Mouse (Mus musculus): Measurements from ENCODE around the gene Lias.

The Lias gene

DNA sequence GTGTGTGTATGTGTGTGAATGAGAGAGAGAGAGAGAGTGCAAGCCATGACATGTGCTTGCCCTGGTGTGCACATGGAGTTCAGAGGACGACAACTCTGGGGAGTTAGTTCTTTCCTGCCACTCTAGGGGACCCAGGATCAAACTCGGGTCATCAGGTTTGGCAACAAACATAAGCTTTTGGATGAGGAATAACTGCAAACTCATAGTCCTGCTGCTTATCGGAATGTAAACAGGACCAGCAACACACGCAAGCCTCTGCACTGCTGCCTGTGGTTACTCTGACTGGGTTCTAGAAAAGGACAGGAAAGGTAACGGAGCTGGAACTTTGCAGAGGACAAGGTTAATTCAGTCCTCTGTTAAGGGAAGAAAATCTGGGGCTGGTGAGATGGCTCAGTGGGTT, 34.0 kb downstream of the Lias start:
- DNase-seq (ENCODE audit: low spot score) = no peak

DNA sequence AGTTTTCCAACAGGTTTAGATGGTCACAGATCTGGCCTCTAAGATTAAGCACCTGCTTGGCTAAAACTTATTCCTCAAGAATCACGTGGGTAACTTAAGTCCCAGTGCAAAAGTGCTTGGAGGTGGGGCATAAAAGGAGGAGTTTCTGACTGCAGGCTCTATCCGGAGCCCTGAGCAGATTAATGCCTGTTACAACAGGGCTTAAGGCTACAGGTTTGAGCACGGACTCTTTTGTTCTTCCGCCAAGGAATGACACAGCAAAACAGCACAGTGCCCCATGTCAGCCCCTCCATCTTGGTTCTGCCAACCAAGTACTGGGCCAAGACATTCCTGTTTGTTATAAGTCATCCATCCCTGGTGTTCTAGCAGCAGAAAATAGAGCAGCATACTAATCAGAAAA, 37.0 kb downstream of the Lias start:
- DNase-seq (ENCODE audit: low spot score) = no peak

DNA sequence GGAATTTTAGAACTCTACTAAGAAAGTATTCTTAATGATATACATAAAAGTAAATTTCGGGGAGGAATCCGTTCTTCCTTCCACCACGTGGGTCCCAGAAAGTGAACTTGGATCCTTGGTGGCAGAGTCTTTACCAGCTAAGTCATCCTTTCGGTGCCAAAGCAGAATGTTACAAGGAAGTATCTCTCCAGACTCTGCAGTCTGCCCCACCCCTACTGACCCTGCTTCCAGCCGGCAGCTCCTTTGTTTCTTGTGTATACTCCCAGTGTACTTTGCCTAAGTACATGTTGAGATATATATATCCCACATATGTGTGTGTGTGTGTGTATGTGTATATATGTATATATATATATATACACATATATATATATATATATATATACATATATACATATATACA, 38.1 kb downstream of the Lias start:
- no peak for DNase-seq (ENCODE audit: low spot score)

DNA sequence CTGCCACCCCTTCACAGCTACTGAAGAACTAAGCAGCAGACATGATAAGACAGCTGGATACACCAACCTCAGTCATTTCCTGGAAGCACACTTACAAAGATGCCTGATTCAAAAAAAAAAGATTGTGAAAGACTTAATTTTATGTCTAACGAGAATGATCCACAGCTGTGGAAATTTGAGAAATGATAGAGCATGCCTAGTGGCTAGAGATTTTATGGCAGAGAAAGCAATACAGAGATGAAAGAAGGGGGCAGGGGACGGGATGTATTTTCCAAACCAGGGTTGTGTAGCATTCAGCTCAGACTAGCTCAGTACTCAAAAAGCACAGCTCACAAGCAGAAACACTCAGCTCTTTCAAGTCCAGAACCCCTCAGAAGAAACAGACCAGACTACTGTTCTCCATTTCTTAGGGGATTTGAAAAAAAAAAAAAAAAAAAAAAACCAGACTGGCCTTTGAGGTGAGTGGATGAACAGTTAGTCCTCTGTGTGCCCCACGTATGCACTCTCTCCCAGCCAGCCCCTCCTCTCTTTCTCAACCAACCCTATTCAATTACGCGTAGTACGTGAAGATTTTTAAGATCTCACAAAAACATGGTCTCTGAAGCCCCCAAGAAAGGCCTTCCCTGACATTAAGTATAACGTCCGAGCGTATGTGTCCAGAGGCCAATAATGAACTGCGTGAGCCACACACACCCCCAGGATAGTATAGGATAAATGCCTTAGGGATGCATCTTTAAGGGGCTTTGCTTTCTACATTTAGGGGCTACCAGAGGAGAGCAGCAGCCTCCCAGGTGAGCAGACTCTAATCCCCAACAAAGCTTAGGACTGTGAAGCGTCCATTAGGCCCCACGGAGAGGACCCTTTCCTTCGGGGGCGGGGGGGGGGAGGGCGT, 43.4 kb downstream of the Lias start:
- DNase-seq (ENCODE audit: low spot score) = no peak

DNA sequence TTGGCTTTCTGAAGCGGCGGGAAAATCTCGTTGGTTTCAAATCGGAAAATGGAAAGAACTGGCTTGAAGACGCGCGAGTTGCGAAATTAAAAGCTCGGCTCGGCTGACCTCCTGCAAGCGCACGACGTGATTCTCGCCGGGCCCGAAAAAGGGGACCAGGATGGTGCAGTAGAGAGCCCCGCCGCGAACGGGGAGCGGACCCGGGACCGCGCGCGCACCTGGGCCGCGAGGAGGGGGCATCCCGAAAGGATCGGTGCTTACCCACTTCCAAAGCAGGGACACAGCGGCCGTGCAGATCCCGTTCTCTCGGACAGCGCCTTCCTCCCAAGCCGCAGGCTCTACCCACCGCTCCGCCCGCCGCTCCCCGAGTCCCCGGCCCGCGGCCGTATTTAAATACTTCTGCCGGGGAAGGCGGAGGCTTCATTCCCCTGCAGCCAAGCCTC, 44.1 kb downstream of the Lias start:
- no peak for DNase-seq (ENCODE audit: low spot score)

DNA sequence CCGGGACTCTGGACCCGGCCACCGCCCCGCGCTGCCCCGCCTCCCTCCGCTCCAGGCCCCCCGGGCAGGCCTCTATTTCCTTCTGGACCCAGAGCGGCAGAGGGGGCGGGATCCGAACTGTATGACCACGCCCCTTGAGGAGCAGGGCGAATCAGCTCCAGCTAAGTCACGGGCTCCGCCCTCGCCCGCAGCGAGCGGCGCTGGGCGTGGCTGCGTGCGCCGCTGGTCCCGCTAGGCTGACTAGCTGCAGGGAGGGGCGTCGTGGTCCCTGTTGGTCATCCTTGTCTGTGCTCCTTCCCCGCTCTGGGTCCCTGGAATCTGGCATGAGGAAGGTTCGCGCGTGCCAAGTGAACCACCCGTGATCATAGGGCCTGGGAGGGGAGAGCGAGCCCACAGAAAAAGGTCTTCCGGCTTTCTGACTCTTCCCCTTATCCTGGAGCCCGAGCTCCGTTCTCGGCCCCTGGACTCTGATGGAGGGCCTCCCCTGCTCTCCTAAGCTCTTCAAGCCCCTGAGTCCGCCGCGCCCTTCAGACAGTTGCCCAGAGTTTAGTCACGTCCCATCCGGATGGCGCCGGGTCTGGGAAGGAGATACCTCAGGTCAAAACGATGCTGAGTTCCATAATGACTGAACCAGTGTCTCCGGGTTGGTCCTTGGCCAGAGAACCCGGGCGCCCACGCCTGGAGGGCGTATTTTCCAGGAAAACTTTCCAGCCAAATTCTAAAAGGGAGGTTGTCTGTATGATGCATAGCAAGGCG, 44.7 kb downstream of the Lias start, which contains the start of gene Ugdh:
Gene Ugdh (minus strand): TSS at position 144 of the 756 bp plus-strand sequence.
- peak; percentile 100 for DNase-seq (ENCODE audit: low spot score)

DNA sequence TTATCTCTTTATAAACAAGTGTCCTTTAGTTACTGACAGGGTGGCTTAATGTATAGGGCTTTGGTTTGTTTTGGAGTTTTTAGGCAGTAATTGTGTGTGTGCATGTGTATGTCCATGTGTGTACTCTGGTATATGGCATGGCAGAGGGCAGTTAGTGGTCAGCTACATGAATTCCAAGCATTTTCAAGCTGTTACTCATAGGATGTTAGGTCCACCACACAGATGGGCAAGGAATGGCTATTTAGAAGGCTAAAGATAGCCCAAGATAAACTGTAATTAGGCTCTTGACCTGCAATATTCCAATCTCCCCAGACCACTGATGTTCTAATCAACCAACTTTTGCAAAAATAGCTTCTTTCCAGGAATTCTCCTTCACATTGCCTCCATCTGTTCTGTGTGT, 46.7 kb downstream of the Lias start:
- no peak for DNase-seq (ENCODE audit: low spot score)

DNA sequence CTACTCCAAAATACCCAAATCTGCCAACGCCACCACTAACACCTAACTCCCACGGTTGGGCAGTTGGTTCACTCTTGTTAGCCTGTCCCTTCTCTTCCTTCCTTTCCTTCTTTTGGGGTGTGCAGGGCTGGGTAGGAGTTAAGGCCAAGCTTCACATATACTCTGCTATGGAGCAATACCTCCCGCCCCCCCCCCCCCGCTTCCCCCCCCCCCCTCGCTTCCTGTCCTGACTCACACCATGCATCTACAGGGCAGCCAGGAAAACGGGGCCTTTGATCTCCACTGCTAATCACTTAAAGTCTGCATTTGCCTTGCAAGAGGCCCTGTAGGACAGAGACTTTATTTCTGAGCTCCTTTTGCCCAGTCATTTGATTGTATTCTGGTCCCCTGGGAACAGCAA, 53.7 kb downstream of the Lias start:
- no peak for DNase-seq (ENCODE audit: low spot score)

DNA sequence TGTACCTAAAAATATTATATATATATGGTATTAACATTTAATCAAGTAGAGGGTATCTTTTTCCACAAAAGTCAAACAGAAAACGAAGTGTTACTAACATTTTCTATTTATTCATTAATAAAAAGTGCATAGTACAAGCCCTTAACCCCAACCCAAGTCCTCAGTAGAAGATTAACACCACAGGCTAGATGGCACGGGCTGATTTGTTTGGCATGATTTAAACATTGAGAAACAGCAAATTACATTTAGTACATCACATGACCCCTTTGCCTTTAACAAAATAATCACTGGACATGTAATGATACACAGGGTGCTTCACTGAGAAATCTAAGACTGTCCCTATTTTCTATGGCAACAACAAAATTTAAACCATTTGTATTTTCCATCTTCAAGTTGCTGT, 55.5 kb downstream of the Lias start:
- DNase-seq (ENCODE audit: low spot score) = no peak

DNA sequence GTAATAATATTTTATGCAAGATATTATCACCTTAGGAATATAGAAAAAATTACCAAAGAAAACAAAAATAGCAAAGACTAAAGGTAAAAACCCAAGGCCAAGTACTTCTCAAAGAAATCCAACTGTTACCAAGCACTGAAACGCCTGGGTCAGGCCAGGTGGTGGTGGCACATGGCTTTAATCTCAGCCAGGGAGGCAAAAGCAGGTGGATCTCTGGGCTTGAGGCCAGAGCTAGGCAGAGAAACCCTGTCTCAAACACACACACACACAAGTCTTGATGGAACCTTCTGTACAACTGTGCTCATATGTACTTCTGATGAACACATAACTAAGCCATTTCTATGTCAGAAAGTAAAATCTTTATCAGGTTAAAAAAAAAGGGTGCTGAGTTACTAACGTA, 56.5 kb downstream of the Lias start:
- DNase-seq (ENCODE audit: low spot score) = no peak

DNA sequence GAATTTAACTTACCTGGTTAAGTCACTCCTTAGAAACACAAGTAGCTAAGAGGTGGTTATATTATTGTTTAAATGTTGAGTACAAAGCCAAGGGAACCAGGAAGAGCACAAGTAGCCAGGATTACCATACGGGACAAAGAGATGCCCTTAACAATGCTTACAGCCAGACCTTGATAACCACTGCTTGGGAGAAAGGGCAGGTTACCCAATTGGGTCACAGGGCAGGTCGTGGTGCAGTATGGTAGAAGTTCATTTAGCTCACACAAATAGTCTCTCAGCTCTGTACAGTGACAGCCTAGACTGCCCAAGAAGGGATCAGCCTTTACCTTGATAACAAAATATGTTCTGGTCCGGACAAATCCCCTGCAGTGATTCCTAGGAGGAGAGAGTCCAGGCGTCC, 57.6 kb downstream of the Lias start:
- no peak for DNase-seq (ENCODE audit: low spot score)

DNA sequence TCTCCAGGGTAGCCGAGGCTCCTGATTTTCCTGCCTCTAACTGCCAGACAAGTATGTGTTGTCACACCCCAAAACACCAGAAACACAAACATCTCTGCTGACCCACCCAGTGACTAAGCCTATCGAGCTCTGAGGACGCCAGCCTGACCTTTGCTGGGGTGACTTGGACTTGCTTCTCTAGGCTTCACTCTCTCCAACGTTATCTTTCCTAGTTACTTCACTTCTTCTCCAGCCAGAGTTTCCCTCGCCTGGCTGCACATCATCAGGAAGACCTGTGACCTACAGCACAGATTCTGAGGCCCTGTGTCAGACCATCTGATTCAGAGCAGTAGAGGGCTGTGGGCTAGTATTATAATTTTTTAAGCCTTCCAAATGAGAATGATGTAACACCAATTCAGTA, 63.5 kb downstream of the Lias start:
- no peak for DNase-seq (ENCODE audit: low spot score)

DNA sequence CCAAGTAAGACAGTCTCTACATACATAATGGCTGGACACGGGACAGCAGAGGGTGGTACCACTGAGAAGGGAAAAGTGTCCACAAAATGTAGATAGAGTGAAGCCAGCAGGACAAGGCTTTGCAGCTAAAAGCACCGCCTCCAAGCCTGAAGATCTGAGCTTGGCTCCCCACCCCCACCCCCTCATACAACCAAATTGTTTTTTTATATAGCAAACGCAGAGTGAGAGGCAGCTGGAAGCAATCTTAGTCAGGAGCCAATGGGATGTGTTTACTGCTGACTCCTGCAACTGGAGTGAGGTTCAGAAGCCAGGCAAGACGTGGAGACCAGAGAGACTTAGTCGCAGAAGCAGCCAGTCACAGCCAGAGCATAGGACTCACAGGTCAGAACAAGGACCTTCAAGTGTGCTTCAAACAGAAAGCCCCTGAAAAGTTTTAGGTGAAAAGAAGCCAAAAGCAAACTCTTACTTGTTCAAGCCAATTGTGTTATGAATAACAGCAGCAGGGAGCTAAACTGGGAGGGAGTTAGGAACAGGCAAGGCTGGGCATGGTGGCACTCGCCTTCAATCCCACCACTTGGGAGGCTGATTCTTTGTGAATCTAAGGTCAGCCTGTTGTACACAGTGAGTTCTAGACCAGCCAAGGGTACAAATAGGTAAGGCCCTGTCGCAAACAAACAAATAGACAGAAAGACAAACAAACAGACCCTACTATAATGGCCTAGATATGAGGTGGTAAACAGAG, 66.0 kb downstream of the Lias start:
- no peak for DNase-seq (ENCODE audit: low spot score)

DNA sequence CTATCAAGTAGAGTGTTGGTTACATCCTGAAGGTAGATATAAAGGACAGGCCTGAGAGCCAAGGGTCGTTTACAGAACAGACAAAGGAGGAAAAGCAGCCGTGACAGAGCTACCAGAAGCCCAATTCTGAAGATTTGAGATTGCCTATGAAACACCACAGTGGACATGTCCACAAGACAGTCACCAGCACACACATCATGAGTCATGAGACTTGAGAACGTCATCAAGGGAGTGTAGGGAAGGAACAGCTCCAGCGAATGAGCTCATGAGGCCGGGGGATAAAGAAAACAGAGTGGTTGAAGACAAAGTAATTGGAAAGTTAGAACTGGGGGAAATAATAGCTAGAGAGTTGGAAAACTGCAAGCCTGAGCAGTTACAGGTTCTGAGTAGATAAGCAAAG, 66.5 kb downstream of the Lias start:
- no peak for DNase-seq (ENCODE audit: low spot score)

DNA sequence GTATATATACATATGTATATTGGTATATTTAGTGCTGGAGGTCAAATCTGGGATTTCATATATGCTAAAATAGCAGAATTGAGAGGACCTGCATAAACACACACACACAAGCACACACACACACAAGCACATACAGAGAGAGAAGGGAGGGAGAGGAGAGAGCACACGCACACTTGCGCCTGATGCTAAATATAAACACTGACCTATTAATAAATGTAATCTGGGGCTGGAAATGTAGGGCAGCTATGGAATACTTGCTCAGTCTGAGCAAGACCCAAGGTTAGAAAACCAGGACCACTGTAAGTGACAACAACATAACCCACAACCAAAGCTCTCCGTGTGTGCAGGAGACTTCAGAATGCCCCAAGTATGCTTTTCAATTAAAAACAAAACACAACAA, 68.2 kb downstream of the Lias start:
- DNase-seq (ENCODE audit: low spot score) = no peak
